Mouse (Mus musculus): ENCODE measurements at regions not wholly inside any gene's neighbourhood (a gene's known extent, or its start where the extent isn't known, plus 50 kb on each side); places are given as distances from the start of the nearest gene placed in this dataset.

- no peak for DNase-seq
Measured at GRCm38 (mm10) chr1:169313241-169313640, 218.0 kb downstream of the Nuf2 start.

- DNase-seq, result no peak
Measured at GRCm38 (mm10) chr1:169283440-169283839, 247.8 kb downstream of the Nuf2 start.

GRCm38 (mm10) chr1:169270750-169271149, 260.5 kb downstream of the Nuf2 start:
- no peak for DNase-seq

GRCm38 (mm10) chr1:169263984-169264660, 267.1 kb downstream of the Nuf2 start:
- DNase-seq, result no peak

GRCm38 (mm10) chr1:169254250-169254937, 276.9 kb downstream of the Nuf2 start:
- DNase-seq, result peak; percentile 44

- DNase-seq, result no peak
Measured at GRCm38 (mm10) chr1:169252189-169252588, 279.1 kb downstream of the Nuf2 start.

- no peak for DNase-seq
Measured at GRCm38 (mm10) chr1:169249021-169249420, 282.2 kb downstream of the Nuf2 start.

GRCm38 (mm10) chr1:169240377-169240776, 290.9 kb downstream of the Nuf2 start:
- DNase-seq, result no peak

- DNase-seq, result peak; percentile 81
Measured at GRCm38 (mm10) chr1:169238671-169239090, 292.6 kb downstream of the Nuf2 start.

- peak; percentile 60 for DNase-seq
Measured at GRCm38 (mm10) chr1:169235276-169235681, 296.0 kb downstream of the Nuf2 start.

- DNase-seq, result no peak
Measured at GRCm38 (mm10) chr1:169233368-169233767, 297.9 kb downstream of the Nuf2 start.

GRCm38 (mm10) chr1:169230097-169230496, 301.2 kb downstream of the Nuf2 start:
- no peak for DNase-seq

GRCm38 (mm10) chr1:169224431-169224830, 306.8 kb downstream of the Nuf2 start:
- DNase-seq, result no peak

GRCm38 (mm10) chr1:169187658-169188057, 343.6 kb downstream of the Nuf2 start:
- no peak for DNase-seq

- no peak for DNase-seq
Measured at GRCm38 (mm10) chr1:169170405-169170804, 360.9 kb downstream of the Nuf2 start.

GRCm38 (mm10) chr1:169168033-169168432, 363.2 kb downstream of the Nuf2 start:
- no peak for DNase-seq

- DNase-seq, result no peak
Measured at GRCm38 (mm10) chr1:169166041-169166850, 365.0 kb downstream of the Nuf2 start.

GRCm38 (mm10) chr1:169160858-169161257, 370.4 kb downstream of the Nuf2 start:
- DNase-seq, result peak; percentile 47

- DNase-seq, result no peak
Measured at GRCm38 (mm10) chr1:169160220-169160619, 371.0 kb downstream of the Nuf2 start.

- no peak for DNase-seq
Measured at GRCm38 (mm10) chr1:169159786-169160185, 371.5 kb downstream of the Nuf2 start.

GRCm38 (mm10) chr1:169157496-169157895, 373.8 kb downstream of the Nuf2 start:
- no peak for DNase-seq

GRCm38 (mm10) chr1:169156875-169157274, 374.4 kb downstream of the Nuf2 start:
- no peak for DNase-seq

All from embryo, embryonic 11 days (tissue).